Mouse (Mus musculus) bone marrow macrophage, adult 2 months (primary cell): ENCODE results near the gene Hs2st1.

Experiments
- CTCF ChIP-seq: IDR thresholded peaks from 2 replicates; pipeline ENCODE4 v1.5.1; 2012; ENCODE audit warnings: low read depth, mild to moderate bottlenecking, low read length, moderate library complexity
- POLR2A ChIP-seq: IDR thresholded peaks from 2 replicates; pipeline ENCODE4 v1.6.1; 2012; ENCODE audit warnings: mild to moderate bottlenecking, low read depth, low read length, borderline replicate concordance

DNA sequence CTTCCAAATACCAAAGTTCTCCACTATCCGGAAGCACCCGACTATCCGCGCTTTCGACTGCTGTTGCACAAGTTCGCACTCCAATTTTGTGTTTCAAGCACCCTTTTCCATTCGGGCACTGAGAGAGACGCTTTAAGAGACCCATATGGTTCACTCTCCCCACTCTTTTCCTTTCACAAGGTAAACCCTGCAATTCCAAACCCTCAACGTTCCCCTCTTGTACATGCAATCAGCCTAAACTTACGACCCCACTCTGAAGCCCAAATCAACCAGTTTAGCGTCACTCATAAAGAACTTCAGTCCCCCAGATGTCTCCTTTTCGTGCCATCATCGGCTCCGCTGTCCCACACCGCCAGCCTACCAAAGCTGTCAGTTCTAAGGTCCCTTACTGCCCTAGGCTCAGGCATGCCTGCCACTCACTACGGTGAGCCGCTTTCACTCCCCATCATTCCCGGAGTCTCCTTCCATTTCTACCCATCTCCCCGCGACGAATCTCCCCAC lies 1.1 kb downstream of the Hs2st1 start:
- TF ChIP-seq CTCF (no peak), POLR2A (no peak)
